Comparison of ENCODE assay signal across 8 mouse cellular contexts in the genomic region with DNA sequence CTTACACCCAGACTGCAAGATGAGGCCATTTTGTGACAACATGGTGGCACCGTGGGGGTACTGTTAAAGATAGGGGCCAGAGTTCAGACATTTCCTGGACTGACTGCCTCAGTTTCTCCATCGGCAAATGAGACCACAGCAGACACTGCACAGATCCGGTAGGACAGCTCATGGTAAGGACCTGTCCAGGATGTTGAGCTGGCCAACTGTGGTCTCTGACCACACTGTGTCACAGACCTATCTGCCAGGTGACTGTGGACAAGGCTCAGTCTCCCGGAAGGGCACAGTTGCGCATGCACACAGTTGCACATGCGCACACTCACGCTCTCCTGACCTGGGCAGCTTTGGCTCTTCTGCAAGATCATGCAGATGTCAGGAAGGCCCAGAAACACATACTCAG.
DNase-seq lines count a peak whose midpoint lies in the region; ATAC-seq lines count a peak whose summit lies in the region.

No protein-coding gene starts in this region.

- H3K4me2 ChIP-seq in heart, embryonic 11.5 days: no peak overlapping the region; the same call in 1 of the 2 replicates
- H3K4me2 ChIP-seq in forebrain, embryonic 11.5 days (ENCODE audit: low read depth, low read length, severe bottlenecking): no peak overlapping the region; the same call in 1 of the 2 replicates
- H3K4me2 ChIP-seq in limb, embryonic 13.5 days (replicated peaks): peak overlapping the region; percentile 91

- H3K4me1 ChIP-seq in heart, embryonic 11.5 days (ENCODE audit: control insufficient read depth, insufficient read depth, low read length): peaks cover 49% of the 10 kb centered on the region
- H3K4me1 ChIP-seq in forebrain, embryonic 11.5 days (replicated peaks; ENCODE audit: control insufficient read depth, insufficient read depth, low read length): peaks cover 52% of the 10 kb centered on the region
- peaks cover 74% of the 10 kb centered on the region for H3K4me1 ChIP-seq in limb, embryonic 13.5 days

- 88% methylated on average over 7 of the region's 7 CpGs for WGBS in heart, embryonic 11.5 days (ENCODE audit: insufficient replicate concordance)
- 98% methylated on average over 7 of the region's 7 CpGs for WGBS in forebrain, embryonic 11.5 days
- WGBS in limb, embryonic 13.5 days: 93% methylated on average over 7 of the region's 7 CpGs

- no peak overlapping the region for H3K9ac ChIP-seq in heart, embryonic 11.5 days (ENCODE audit: low read depth, low read length)
- H3K9ac ChIP-seq in forebrain, embryonic 11.5 days (ENCODE audit: low read length): no peak overlapping the region; the same call in 1 of the 2 replicates
- H3K9ac ChIP-seq in limb, embryonic 13.5 days: peak overlapping the region; percentile 78

- no peaks in the 10 kb centered on the region for H3K36me3 ChIP-seq in heart, embryonic 11.5 days (ENCODE audit: control insufficient read depth, insufficient read depth, low read length)
- no peaks in the 10 kb centered on the region for H3K36me3 ChIP-seq in forebrain, embryonic 11.5 days (ENCODE audit: control insufficient read depth, insufficient read depth, low read length)
- H3K36me3 ChIP-seq in limb, embryonic 13.5 days: no peaks in the 10 kb centered on the region

- H3K9me3 ChIP-seq in heart, embryonic 11.5 days (replicated peaks; ENCODE audit: control insufficient read depth, low read length): no peaks in the 10 kb centered on the region
- no peaks in the 10 kb centered on the region for H3K9me3 ChIP-seq in forebrain, embryonic 11.5 days (ENCODE audit: control insufficient read depth, low read length)
- H3K9me3 ChIP-seq in limb, embryonic 13.5 days: no peaks in the 10 kb centered on the region

- H3K27ac ChIP-seq in heart, embryonic 11.5 days (ENCODE audit: low read depth, low read length): peak overlapping the region; percentile 91; the same call in 1 of the 2 replicates
- H3K27ac ChIP-seq in forebrain, embryonic 11.5 days (ENCODE audit: low read depth, low read length): peak overlapping the region; percentile 93
- H3K27ac ChIP-seq in limb, embryonic 13.5 days: peak overlapping the region; percentile 91; the same call in 1 of the 2 replicates

- no peak overlapping the region for H3K4me3 ChIP-seq in heart, embryonic 11.5 days (ENCODE audit: low read depth, low read length)
- H3K4me3 ChIP-seq in forebrain, embryonic 11.5 days (ENCODE audit: low read depth, low read length): no peak overlapping the region
- H3K4me3 ChIP-seq in limb, embryonic 13.5 days: peak overlapping the region; percentile 51; the same call in 1 of the 2 replicates

- DNase-seq in heart, adult 9 months (ENCODE audit: low spot score in 2 of 2): no peak
- peak; percentile 54 for DNase-seq in 3134 (ENCODE audit: extremely low read depth, insufficient read length, low spot score)
- DNase-seq in forebrain, embryonic 11.5 days (ENCODE audit: low spot score): no peak
- DNase-seq in urinary bladder, adult 2 months (ENCODE audit: low spot score): no peak
- no peak for DNase-seq in B cell, adult 2 months
- no peak for DNase-seq in thymus, postnatal 0 days (ENCODE audit: low spot score)

- H3K27me3 ChIP-seq in heart, embryonic 11.5 days (ENCODE audit: control insufficient read depth, insufficient read depth, low read length): no peaks in the 10 kb centered on the region
- H3K27me3 ChIP-seq in forebrain, embryonic 11.5 days (ENCODE audit: control insufficient read depth, insufficient read depth, low read length): no peaks in the 10 kb centered on the region
- H3K27me3 ChIP-seq in limb, embryonic 13.5 days: no peaks in the 10 kb centered on the region

- no peak for ATAC-seq in heart, embryonic 11.5 days (replicated peaks; ENCODE audit: insufficient number of reproducible peaks, low FRiP score, low TSS enrichment)
- ATAC-seq in forebrain, embryonic 11.5 days (replicated peaks; ENCODE audit: low FRiP score): no peak
- no peak for ATAC-seq in limb, embryonic 13.5 days (ENCODE audit: low FRiP score, low read depth)
